Mouse (Mus musculus) midbrain, embryonic 16.5 days (tissue): ENCODE data around the gene Adarb2. TPM values are rescaled to one million over a fixed set of nuclear protein-coding genes. Genes with fewer than 3 reads are reported as not detected.

Experiments used
- ATAC-seq: fragments of 200-750 bp; cut with Nextera tagmentation; 2 replicates; pipeline ENCODE4 v1.8.0; 2017; ENCODE audit warnings: moderate TSS enrichment
- H3K27ac ChIP-seq: fragments of 300-500 bp; sonication (generic); 2 replicates; pipeline ENCODE4 v1.5.1; 2014; ENCODE audit warnings: mild to moderate bottlenecking, low read length, mixed read lengths
- H3K27me3 ChIP-seq: fragments of 300-500 bp; sonication (generic); 2 replicates; pipeline ENCODE4 v1.6.1; 2014; ENCODE audit warnings: low read depth, low read length, mixed read lengths; ENCODE audit not compliant: control insufficient read depth, insufficient read depth
- H3K36me3 ChIP-seq: fragments of 300-500 bp; sonication (generic); 2 replicates; pipeline ENCODE4 v1.6.1; 2014; ENCODE audit warnings: mild to moderate bottlenecking, low read length, moderate library complexity, mixed read lengths; ENCODE audit not compliant: control insufficient read depth, insufficient read depth
- H3K4me1 ChIP-seq: fragments of 300-500 bp; sonication (generic); 2 replicates; pipeline ENCODE4 v1.6.1; 2014; ENCODE audit warnings: mild to moderate bottlenecking, low read length, mixed read lengths; ENCODE audit not compliant: control insufficient read depth, insufficient read depth
- H3K4me2 ChIP-seq: fragments of 300-500 bp; sonication (generic); 2 replicates; pipeline ENCODE4 v1.6.1; 2014; ENCODE audit warnings: mild to moderate bottlenecking, low read length, mixed read lengths
- H3K4me3 ChIP-seq: fragments of 300-500 bp; sonication (generic); 2 replicates; pipeline ENCODE4 v1.5.1; 2014; ENCODE audit warnings: low read depth, mild to moderate bottlenecking, low read length, moderate library complexity, mixed read lengths
- H3K9ac ChIP-seq: fragments of 300-500 bp; sonication (generic); 2 replicates; pipeline ENCODE4 v1.6.1; 2014; ENCODE audit warnings: low read depth, low read length, mixed read lengths
- H3K9me3 ChIP-seq: fragments of 300-500 bp; sonication (generic); replicated peaks from 2 replicates; pipeline ENCODE4 v1.6.1; 2014; ENCODE audit warnings: mild to moderate bottlenecking, low read length, mixed read lengths; ENCODE audit not compliant: control insufficient read depth, poor library complexity, severe bottlenecking
- WGBS: fragments of 180-500 bp; shearing (Covaris S2); extraction: QIAGEN DNeasy Blood & Tissue Kit; methylation state at CpG from one replicate; pipeline ENCODE4 v1.1.7; 2014; 5-methylcytosine and 5-hydroxymethylcytosine counted together
- polyA plus RNA-seq: library from polyadenylated mRNA; unstranded; fragments of >200 nt; fragmentation: Nextera tagmentation; extraction: Ambion mirVana; gene quantifications from 2 replicates; pipeline ENCODE4 v1.2.1, GENCODE M21; 2015

Gene Adarb2
- polyA plus RNA-seq, 1 experiment from 2014 or later: 30.2 TPM

DNA sequence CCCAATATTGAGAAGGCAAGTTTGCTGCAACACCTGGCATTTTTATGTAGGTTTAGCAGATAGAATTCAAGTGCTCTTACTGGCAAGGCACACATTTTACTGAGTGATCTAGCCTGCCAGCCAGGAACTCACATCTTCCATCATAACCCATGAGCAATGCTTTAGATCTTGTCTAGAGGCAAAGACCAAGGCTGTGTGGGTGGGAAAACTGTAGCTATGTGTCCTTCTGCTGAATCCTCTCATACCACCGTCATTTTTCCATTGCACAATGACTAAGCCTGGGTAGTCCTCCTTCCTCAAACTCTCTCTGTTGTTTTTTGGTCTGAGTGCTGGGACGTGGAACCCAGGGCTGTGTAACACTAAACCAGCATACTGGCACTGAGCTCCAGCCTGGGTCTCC lies 340.0 kb downstream of the Adarb2 start:
- no peaks in the 10 kb centered on the region for H3K27me3 ChIP-seq
- 80% methylated on average over 2 of the region's 2 CpGs for WGBS
- no peak for ATAC-seq

DNA sequence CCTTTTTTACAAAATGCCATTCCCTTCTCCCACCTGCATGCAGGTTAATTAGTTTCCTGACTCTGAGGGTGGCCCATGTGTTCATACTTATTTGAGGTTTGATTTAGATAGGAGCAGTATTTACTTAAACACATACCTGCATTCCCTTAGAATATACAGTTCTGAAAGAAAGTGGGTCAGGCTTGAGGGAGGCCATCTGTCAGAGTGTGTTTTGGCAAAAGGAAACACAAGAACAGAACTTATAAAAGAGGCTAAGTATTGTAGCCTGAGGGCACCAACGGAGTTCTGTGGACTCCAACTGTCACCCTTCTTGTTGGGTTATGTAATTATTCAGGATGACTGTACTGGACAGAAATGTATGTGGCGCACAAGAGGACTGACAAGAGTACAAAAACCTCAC lies 349.6 kb downstream of the Adarb2 start:
- 76% methylated on average over 2 of the region's 2 CpGs for WGBS
- peak; percentile 17; the same call in 1 of the 2 replicates for ATAC-seq
- no peak overlapping the region for H3K4me3 ChIP-seq

More for the DNA sequence above, 340.0 kb downstream of the Adarb2 start:
- Histone ChIP-seq H3K4me2 (no peak overlapping the region), H3K4me1 (no peaks in the 10 kb centered on the region), H3K36me3 (no peaks in the 10 kb centered on the region), H3K4me3 (no peak overlapping the region), H3K9ac (no peak overlapping the region), H3K9me3 (no peaks in the 10 kb centered on the region), H3K27ac (no peak overlapping the region)

DNA sequence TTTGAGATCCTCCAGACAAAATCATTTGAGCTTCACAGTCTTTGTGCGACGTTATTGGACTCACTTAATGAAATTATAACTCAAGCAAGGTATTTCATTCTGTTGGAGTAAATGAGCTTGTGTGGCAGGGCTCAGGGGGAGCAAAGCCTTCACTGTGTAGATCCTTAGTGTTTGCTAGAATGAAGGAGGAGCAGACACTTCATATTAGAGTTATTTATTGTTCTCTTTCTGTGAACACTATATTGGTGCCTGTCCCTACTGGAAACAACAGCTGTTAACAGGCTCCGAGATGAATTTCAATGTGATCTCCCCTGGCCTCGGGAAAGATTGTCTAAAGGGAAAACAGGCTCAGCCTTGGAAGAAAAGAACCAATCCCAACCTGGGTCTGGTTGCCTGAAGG lies 355.1 kb downstream of the Adarb2 start:
- Histone ChIP-seq H3K36me3 (no peaks in the 10 kb centered on the region), H3K9ac (no peak overlapping the region), H3K4me2 (no peak overlapping the region), H3K4me1 (no peaks in the 10 kb centered on the region), H3K27ac (no peak overlapping the region; the same call in 1 of the 2 replicates), H3K4me3 (no peak overlapping the region), H3K27me3 (no peaks in the 10 kb centered on the region), H3K9me3 (no peaks in the 10 kb centered on the region)
- 56% methylated on average over 4 of the region's 4 CpGs for WGBS
- no peak for ATAC-seq

More for the DNA sequence above, 349.6 kb downstream of the Adarb2 start:
- Histone ChIP-seq H3K4me2 (no peak overlapping the region), H3K4me1 (no peaks in the 10 kb centered on the region), H3K9me3 (no peaks in the 10 kb centered on the region), H3K27me3 (no peaks in the 10 kb centered on the region), H3K27ac (no peak overlapping the region), H3K9ac (no peak overlapping the region), H3K36me3 (no peaks in the 10 kb centered on the region)

DNA sequence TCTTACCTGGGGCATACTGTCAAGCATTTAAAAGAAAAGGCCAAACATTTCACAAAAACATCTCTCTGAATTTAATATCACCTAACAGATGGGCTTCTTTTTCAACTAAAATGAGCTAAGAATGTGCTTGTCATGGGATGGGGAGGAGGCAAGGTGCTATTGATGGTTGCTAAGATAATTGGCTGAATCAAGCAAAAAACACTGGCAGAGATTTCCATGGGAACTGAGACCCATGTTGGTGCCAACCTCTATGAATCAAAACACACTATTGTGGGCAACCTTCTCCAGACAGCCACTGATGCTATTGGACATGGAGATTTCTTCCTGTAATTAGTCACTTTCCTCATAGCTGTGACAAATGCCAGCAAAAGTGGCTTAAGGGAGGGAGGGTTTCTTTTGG lies 357.8 kb downstream of the Adarb2 start:
- no peaks in the 10 kb centered on the region for H3K4me1 ChIP-seq
- H3K9ac ChIP-seq: no peak overlapping the region
- ATAC-seq: no peak
- no peaks in the 10 kb centered on the region for H3K9me3 ChIP-seq
- no peak overlapping the region for H3K27ac ChIP-seq
- H3K4me2 ChIP-seq: no peak overlapping the region
- H3K36me3 ChIP-seq: no peaks in the 10 kb centered on the region
- H3K27me3 ChIP-seq: no peaks in the 10 kb centered on the region
- no peak overlapping the region for H3K4me3 ChIP-seq

DNA sequence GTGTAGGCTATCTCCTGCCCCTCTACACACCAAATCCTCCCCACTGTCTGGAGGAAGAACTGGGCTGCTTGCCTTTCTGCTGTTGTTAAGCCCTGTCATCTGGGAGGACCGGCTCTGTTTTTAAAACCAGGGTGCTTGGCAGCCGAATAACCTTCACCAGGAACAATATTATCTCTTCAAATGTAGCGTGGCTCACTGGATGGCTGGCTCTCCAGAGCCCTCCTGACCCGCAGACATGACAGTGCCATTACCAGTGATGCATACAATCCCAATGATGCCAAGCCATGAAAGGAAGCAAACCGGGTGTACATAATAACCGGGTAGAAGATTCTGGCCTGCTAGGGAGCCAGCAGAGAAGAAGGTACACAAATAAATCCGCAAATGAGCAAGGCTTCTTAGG lies 360.5 kb downstream of the Adarb2 start:
- H3K36me3 ChIP-seq: no peaks in the 10 kb centered on the region
- peaks cover 3% of the 10 kb centered on the region; the same call in 1 of the 2 replicates for H3K4me1 ChIP-seq
- no peaks in the 10 kb centered on the region for H3K27me3 ChIP-seq
- H3K4me2 ChIP-seq: no peak overlapping the region
- H3K9ac ChIP-seq: no peak overlapping the region
- 78% methylated on average over 7 of the region's 7 CpGs for WGBS
- H3K27ac ChIP-seq: no peak overlapping the region
- no peak overlapping the region for H3K4me3 ChIP-seq
- ATAC-seq: no peak
- H3K9me3 ChIP-seq: no peaks in the 10 kb centered on the region

DNA sequence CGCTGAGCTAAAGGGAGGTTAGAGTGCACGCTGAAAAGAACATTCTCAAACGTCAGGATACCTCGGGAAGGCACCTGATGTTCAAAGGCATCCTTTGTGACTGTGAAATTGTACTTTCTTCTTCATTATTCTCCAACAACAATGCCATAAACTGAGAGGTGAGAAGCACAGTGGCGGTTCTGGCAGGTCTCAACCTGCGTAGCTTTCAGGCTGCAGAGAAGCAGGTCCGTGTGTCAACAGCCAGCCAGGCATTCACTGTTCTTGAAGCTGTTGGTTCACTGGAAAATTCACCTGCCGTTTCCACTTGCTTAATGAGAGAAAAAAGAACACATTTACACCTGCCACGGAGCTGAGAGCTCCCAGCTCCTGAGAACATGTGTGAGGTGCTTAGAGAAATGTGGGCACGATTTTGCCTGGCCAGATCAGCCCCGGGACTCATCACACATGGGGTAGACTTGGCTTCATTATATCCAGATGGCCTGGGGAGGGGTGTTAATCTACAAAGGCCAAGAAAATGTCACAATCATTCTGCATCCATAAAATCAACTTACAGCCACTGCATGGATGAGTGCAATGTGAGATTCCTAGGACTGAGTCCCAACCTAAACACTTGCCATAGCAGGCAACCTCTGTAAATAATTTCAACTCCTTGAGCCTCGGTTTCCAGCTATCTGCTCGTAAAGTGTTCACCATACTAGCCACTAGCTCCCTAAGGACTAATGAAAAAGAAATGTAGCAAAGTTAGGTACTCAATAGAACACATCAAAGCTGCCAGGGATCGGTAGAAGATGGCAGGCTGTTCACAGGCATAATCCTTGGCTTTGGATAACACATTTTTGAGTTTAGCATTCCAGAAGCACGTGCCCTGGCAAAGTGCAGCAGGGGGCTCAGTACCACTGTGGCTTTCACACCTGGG lies 364.7 kb downstream of the Adarb2 start:
- no peak overlapping the region for H3K4me3 ChIP-seq
- H3K27me3 ChIP-seq: no peaks in the 10 kb centered on the region
- no peaks in the 10 kb centered on the region for H3K9me3 ChIP-seq
- no peak overlapping the region for H3K9ac ChIP-seq
- H3K4me2 ChIP-seq: no peak overlapping the region
- H3K4me1 ChIP-seq: peaks cover 3% of the 10 kb centered on the region; the same call in 1 of the 2 replicates
- WGBS: 59% methylated on average over 15 of the region's 15 CpGs
- H3K36me3 ChIP-seq: no peaks in the 10 kb centered on the region
- no peak overlapping the region for H3K27ac ChIP-seq
- peak; percentile 52 for ATAC-seq

GRCm38 (mm10) chr13:8570269-8570668 lies 367.6 kb downstream of the Adarb2 start:
- Histone ChIP-seq H3K4me2 (no peak overlapping the region), H3K9me3 (no peaks in the 10 kb centered on the region), H3K9ac (no peak overlapping the region), H3K27ac (no peak overlapping the region), H3K4me3 (no peak overlapping the region), H3K36me3 (no peaks in the 10 kb centered on the region), H3K27me3 (no peaks in the 10 kb centered on the region), H3K4me1 (peaks cover 3% of the 10 kb centered on the region; the same call in 1 of the 2 replicates)
- no peak for ATAC-seq
- WGBS: 93% methylated on average over 13 of the region's 13 CpGs

DNA sequence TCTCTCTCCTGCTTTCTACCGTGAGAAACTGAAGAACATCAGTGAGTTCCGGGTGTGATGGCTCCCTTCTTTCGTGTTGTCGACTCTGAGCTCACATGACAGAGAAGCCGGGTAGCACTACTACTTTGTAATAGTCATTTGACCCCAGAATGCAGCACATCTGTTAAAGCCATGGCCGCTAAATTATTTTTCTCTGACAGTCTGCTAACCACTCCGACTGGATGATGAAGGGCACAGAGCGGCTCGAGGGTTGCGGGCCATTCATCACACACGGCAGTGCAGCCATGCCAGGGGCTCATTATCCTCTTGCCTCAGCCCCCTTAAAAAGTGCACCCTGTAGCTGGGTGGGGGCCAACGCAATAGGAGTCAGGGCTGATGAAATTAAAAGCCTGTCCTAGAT lies 371.2 kb downstream of the Adarb2 start:
- WGBS: 87% methylated on average over 12 of the region's 12 CpGs
- Histone ChIP-seq H3K4me2 (no peak overlapping the region), H3K4me3 (no peak overlapping the region), H3K9ac (no peak overlapping the region), H3K27me3 (no peaks in the 10 kb centered on the region), H3K9me3 (no peaks in the 10 kb centered on the region), H3K27ac (no peak overlapping the region), H3K36me3 (no peaks in the 10 kb centered on the region), H3K4me1 (no peaks in the 10 kb centered on the region)
- no peak for ATAC-seq

- no peak overlapping the region for H3K27ac ChIP-seq
- no peaks in the 10 kb centered on the region for H3K36me3 ChIP-seq
- H3K4me3 ChIP-seq: no peak overlapping the region
- H3K27me3 ChIP-seq: no peaks in the 10 kb centered on the region
- no peak for ATAC-seq
- H3K4me2 ChIP-seq: no peak overlapping the region
- no peaks in the 10 kb centered on the region; the same call in 1 of the 2 replicates for H3K4me1 ChIP-seq
- WGBS: 81% methylated on average over 8 of the region's 8 CpGs
- H3K9ac ChIP-seq: no peak overlapping the region
- no peaks in the 10 kb centered on the region for H3K9me3 ChIP-seq
These were observed 381.8 kb downstream of the Adarb2 start for GRCm38 (mm10) chr13:8584257-8585005.
